Mouse (Mus musculus) bone marrow, adult 2 months (tissue): ENCODE measurements around the gene Kcnj5. TPM values are rescaled to one million over a fixed set of nuclear protein-coding genes. Genes with fewer than 3 reads are reported as not detected.

Experiments used
- H3K27ac ChIP-seq: fragments of 200-500 bp; 2 replicates; pipeline ENCODE4 v1.5.1; 2012; ENCODE audit warnings: low read depth, mild to moderate bottlenecking, control low read depth, inconsistent platforms, low read length; ENCODE audit not compliant: control insufficient read depth, poor library complexity, insufficient read depth
- H3K4me1 ChIP-seq: fragments of 200-500 bp; 2 replicates; pipeline ENCODE4 v1.6.1; 2011; ENCODE audit warnings: low read length; ENCODE audit not compliant: control insufficient read depth, insufficient read depth
- H3K4me3 ChIP-seq: fragments of 200-500 bp; replicated peaks from 2 replicates; pipeline ENCODE3; 2011; ENCODE audit warnings: mild to moderate bottlenecking, low read depth, low read length, control low read depth; ENCODE audit not compliant: control insufficient read depth
- CTCF ChIP-seq: fragments of 200-500 bp; IDR thresholded peaks from 2 replicates; pipeline ENCODE4 v1.5.1; 2011; ENCODE audit warnings: low read length, control low read depth; ENCODE audit not compliant: control insufficient read depth, insufficient read depth
- POLR2A ChIP-seq: fragments of 200-500 bp; IDR thresholded peaks from 2 replicates; pipeline ENCODE4 v1.6.1; 2011; ENCODE audit warnings: low read depth, mild to moderate bottlenecking, control low read depth, low read length, borderline replicate concordance; ENCODE audit not compliant: control insufficient read depth
- WGBS: fragments of 180-500 bp; shearing (Covaris S2); methylation state at CpG from one replicate; pipeline ENCODE4 v1.1.7; 2018; 5-methylcytosine and 5-hydroxymethylcytosine counted together
- polyA plus RNA-seq: library from polyadenylated mRNA; stranded (reverse); fragments of >200 nt; gene quantifications from 2 replicates; pipeline ENCODE4 v1.2.4, GENCODE M21; 2011; ENCODE audit warnings: low replicate concordance; ENCODE audit not compliant: missing spikeins, insufficient read depth, insufficient read length

Gene Kcnj5
- polyA plus RNA-seq, 1 experiment: 6.1 TPM

DNA sequence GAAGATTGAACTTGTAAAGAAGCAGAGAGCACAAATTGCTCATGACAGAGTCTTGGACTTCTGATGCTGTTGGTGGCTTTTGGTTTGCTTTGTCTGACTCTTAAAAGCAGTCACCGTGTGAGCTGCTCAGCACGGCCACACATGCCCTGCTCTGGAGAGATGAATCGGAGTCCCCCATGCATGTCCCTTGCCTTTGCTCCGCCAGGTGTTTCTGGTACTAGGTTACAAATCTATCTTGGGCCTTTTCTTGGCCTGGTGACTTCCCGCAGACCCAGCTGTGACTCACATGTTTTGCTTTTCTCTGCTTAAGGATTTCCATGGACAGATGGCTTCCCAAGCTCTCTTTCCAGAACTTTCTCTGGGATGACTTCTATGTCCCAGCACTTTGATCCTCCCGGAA, 29.5 kb upstream of the Kcnj5 start:
- 86% methylated on average over 6 of the region's 6 CpGs for WGBS
- H3K4me3 ChIP-seq: no peak overlapping the region
- no peaks in the 10 kb centered on the region for H3K4me1 ChIP-seq
- TF ChIP-seq CTCF: no peak
- no peak for TF ChIP-seq POLR2A
- H3K27ac ChIP-seq: no peak overlapping the region

DNA sequence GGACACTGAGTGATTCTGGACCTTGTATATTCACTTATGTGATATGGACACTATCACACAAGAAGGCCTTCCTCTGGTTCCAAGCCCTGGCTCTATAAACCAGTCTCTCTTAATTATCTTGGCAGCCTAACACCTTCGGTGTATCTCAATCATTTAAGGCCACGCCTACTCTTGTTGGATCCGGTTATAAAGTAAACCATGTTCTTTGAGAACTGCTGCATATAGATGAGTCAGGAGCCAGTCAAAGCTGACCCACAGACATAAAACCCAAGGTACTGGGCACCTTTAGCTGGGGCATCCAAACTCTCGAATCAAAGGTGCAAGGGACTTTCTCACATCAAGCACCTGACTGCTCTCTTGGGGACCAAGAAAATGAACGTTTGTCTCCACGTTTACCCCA, 28.1 kb upstream of the Kcnj5 start, which contains the start of gene Kcnj1:
Kcnj1 (plus strand) TSS at position 292 of the 400 bp plus-strand sequence.
- Histone ChIP-seq H3K27ac (no peak within 1 kb of the TSS), H3K4me3 (no peak within 1 kb of the TSS), H3K4me1 (no peaks in the 10 kb centered on the region)
- TF ChIP-seq CTCF (no peak), POLR2A (no peak)
- 83% methylated on average over 6 of the region's 6 CpGs for WGBS

DNA sequence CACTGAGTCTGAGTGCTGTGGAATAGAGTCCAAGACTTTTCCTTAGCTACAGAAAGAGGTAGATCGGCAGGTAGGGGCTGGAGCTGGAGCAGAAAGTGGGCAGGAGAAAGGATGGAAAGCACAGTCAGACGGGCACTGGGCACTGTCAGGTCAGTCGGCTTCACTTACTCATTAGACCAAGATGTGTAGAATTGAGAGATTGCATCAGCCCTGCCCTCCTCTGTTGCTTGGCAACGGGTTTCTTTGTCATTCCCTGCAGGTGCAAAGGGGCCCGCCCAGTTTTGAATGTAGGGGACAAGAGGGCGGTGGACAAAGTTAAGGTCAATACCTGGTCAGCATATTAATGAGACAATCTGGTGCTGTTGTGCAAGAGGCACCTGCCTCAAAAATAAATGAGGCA, 25.2 kb upstream of the Kcnj5 start:
- Histone ChIP-seq H3K4me3 (no peak overlapping the region), H3K27ac (no peak overlapping the region), H3K4me1 (no peaks in the 10 kb centered on the region)
- no peak for TF ChIP-seq POLR2A
- TF ChIP-seq CTCF: no peak
- 68% methylated on average over 6 of the region's 6 CpGs for WGBS

DNA sequence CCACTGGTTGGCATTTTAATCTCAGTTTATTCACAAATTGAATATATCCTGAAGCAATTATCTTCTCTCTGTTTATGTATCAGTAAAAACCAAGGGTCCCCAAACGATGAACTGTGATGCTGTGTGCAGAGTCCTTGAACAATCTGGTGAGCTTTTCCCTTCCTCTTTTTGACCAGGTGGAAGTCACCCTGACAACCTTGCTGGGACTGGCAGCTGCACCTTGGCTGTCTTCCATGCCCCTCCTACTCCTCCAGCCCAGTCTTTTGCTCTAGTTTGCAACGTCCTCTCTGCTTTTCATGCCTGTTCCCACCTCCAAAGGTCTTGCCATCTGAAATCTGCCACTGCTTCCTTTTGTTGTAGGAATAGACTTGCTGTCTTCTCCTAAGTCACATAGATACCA, 24.7 kb upstream of the Kcnj5 start:
- WGBS: 2% methylated on average over 2 of the region's 2 CpGs

DNA sequence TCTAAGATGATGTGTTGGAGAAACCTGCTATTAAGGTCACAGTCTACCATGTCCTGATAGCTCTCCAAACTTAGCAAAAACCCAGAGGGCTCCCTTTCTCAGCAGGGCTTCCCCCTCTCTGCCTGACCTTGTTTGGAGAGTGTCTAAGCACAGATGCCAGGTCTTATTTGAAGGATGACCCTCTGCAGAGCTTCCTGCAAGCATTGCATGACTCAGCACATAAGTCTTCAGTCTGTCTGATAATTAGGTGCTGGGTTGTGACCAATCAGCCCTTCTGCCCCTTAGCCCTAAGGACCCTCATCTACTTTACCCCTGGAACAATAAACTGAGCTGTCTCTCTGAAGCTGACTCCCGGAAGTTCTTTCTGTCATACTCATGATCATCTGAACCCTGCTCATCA, 16.6 kb upstream of the Kcnj5 start:
- 78% methylated on average over 1 of the region's 1 CpGs for WGBS
- Histone ChIP-seq H3K4me1 (no peaks in the 10 kb centered on the region), H3K27ac (no peak overlapping the region), H3K4me3 (no peak overlapping the region)
- TF ChIP-seq CTCF: no peak

More for the DNA sequence above, 24.7 kb upstream of the Kcnj5 start:
- no peaks in the 10 kb centered on the region for H3K4me1 ChIP-seq
- no peak overlapping the region for H3K27ac ChIP-seq
- no peak overlapping the region for H3K4me3 ChIP-seq
- TF ChIP-seq CTCF: no peak
- no peak for TF ChIP-seq POLR2A

DNA sequence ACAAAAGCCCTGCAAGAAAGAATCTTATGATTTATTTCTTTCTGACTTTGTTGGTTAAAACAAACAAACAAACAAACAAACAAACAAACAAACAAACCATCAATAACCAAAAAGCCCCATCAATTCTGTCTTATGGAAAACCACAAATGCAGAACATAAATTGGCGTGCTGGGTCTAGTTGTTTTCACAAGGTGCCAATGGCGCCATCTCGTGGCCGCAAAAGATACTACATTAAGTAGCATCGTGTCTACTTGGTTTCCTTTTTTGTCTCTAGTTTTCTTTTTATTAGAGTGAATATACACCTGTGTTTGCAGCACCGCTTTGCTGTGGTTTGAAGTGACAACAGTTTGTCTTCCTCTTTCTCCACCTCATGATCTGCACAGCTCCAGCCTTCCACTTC, 6.2 kb upstream of the Kcnj5 start:
- WGBS: 3% methylated on average over 6 of the region's 6 CpGs
- Histone ChIP-seq H3K27ac (no peak overlapping the region), H3K4me3 (no peak overlapping the region), H3K4me1 (no peaks in the 10 kb centered on the region)
- TF ChIP-seq CTCF: peak; percentile 74
- no peak for TF ChIP-seq POLR2A

DNA sequence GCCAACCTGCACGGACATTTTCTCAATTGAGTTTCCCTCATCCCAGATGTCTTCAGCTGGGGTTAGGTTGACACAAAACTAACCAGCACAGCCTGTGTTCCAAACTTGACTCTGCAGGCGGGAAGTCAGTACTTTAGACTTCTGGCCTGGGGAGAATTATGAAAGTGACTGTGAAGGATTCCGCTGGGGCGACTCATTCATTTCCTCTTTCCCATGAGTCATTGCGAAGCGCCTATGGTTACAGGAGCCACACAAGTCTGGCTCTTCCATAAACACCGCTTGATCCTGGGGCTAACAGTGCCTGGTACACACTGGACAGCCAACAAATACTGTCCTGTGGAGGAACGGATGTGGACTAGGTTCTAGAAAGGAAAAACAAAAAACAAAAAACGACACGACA, 5.2 kb upstream of the Kcnj5 start:
- H3K27ac ChIP-seq: no peak overlapping the region
- no peak overlapping the region for H3K4me3 ChIP-seq
- WGBS: 67% methylated on average over 10 of the region's 10 CpGs
- H3K4me1 ChIP-seq: no peaks in the 10 kb centered on the region
- no peak for TF ChIP-seq POLR2A

DNA sequence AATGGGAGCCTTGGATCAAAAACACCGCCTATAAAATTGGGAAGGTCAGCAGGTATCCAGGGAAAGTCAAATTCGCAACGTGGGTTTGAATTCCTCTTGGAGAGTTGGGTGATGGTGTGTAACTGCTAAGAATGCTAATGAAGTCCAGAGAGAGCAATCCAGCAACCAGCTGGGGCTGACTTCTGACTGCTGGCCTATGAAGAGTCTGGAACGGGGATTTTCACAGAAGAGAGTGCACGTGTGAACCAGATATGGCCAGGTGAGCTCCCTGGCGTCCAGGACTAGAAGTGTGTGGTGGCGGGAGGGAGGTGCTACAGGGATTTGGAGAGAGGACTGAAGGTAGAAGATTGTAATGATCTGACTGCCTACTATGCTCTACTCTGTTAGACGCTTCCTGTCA, 3.9 kb upstream of the Kcnj5 start:
- WGBS: 82% methylated on average over 8 of the region's 8 CpGs
- no peak for TF ChIP-seq POLR2A
- no peak for TF ChIP-seq CTCF
- no peak overlapping the region for H3K27ac ChIP-seq
- no peak overlapping the region for H3K4me3 ChIP-seq
- no peaks in the 10 kb centered on the region for H3K4me1 ChIP-seq

DNA sequence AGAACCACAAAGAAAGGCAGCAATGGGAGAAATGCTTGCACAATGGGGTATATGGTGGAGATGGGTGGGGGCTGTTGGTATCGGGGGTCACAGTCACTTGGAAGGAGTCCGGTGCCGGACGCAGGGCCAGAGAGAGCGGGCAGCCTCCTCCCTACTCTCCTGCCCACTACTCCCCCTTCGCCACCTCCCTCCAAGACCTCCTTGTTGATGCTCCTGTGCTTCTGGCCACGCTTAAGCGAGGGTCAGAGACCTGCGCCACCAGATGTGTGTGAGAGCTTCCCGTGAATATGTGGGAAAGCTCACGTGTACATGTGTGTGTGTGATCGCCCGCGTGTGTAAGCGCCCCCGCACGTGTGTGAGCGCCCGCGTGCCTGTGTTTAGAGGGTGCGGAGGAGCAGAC, 339 bp upstream of the Kcnj5 start:
- Histone ChIP-seq H3K4me1 (no peaks in the 10 kb centered on the region), H3K27ac (no peak overlapping the region), H3K4me3 (no peak overlapping the region)
- TF ChIP-seq POLR2A (no peak), CTCF (no peak)
- 9% methylated on average over 21 of the region's 21 CpGs for WGBS
